Mouse (Mus musculus) embryonic facial prominence, embryonic 14.5 days (tissue): ENCODE results near the gene Elf4. TPM values are rescaled to one million over a fixed set of nuclear protein-coding genes. Genes with fewer than 3 reads are reported as not detected.
A peak's percentile ranks its signal among the peaks of the same experiment; 100 is the strongest.

Experiments
- ATAC-seq: fragments of 200-750 bp; cut with Nextera tagmentation; 2 replicates; pipeline ENCODE4 v1.8.0; 2017; ENCODE audit warnings: low read depth, moderate number of reproducible peaks, moderate TSS enrichment
- DNase-seq: peaks from one replicate; pipeline ENCODE4 v3.0.0-alpha.2; 2015; ENCODE audit warnings: low spot score
- H3K27ac ChIP-seq: fragments of 300-500 bp; sonication (generic); replicated peaks from 2 replicates; pipeline ENCODE4 v1.5.1; 2014; ENCODE audit warnings: low read depth, mild to moderate bottlenecking, low read length, moderate library complexity
- H3K27me3 ChIP-seq: fragments of 300-500 bp; sonication (generic); replicated peaks from 2 replicates; pipeline ENCODE4 v1.6.1; 2014; ENCODE audit warnings: low read length; ENCODE audit not compliant: control insufficient read depth, insufficient read depth
- H3K36me3 ChIP-seq: fragments of 300-500 bp; sonication (generic); 2 replicates; pipeline ENCODE4 v1.6.1; 2014; ENCODE audit warnings: low read length, mixed read lengths; ENCODE audit not compliant: control insufficient read depth, insufficient read depth
- H3K4me1 ChIP-seq: fragments of 300-500 bp; sonication (generic); 2 replicates; pipeline ENCODE4 v1.6.1; 2014; ENCODE audit warnings: antibody characterized with exemption, low read length; ENCODE audit not compliant: control insufficient read depth, insufficient read depth
- H3K4me2 ChIP-seq: fragments of 300-500 bp; sonication (generic); 2 replicates; pipeline ENCODE4 v1.6.1; 2014; ENCODE audit warnings: low read depth, mild to moderate bottlenecking, low read length, moderate library complexity, mixed read lengths
- H3K4me3 ChIP-seq: fragments of 300-500 bp; sonication (generic); 2 replicates; pipeline ENCODE4 v1.5.1; 2014; ENCODE audit warnings: low read depth, mild to moderate bottlenecking, low read length
- H3K9ac ChIP-seq: fragments of 300-500 bp; sonication (generic); 2 replicates; pipeline ENCODE4 v1.6.1; 2014; ENCODE audit warnings: low read depth, mild to moderate bottlenecking, low read length, moderate library complexity, mixed read lengths
- H3K9me3 ChIP-seq: fragments of 300-500 bp; sonication (generic); 2 replicates; pipeline ENCODE4 v1.6.1; 2016; ENCODE audit warnings: low read length; ENCODE audit not compliant: control insufficient read depth
- WGBS: fragments of 180-500 bp; shearing (Covaris S2); extraction: QIAGEN DNeasy Blood & Tissue Kit; methylation state at CpG from one replicate; pipeline ENCODE4 v1.1.7; 2014; 5-methylcytosine and 5-hydroxymethylcytosine counted together
- polyA plus RNA-seq: library from polyadenylated mRNA; unstranded; fragments of >200 nt; fragmentation: Nextera tagmentation; extraction: Ambion mirVana; gene quantifications from 2 replicates; pipeline ENCODE4 v1.2.1, GENCODE M21; 2014

The Elf4 gene
- polyA plus RNA-seq, 1 experiment from 2014 or later: 12.7 TPM

DNA sequence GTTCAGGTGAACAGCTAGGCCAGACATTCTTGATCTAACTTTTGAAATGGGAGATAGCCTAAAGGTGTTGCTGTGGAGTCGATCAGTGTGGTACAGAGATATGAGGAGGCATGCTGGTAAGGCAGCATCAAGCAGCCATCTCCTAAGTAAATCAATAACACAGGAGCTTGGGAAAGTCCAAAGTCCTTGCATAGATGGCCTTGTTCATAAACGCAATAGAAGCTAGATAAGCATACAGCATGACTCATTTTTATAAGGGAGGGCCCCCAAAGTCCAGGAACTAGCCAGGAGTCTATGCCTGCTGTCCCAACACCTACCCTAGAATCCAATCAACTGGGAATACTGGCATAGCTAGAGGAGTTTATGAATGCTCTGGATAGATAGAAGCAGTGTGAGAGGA is 44.5 kb downstream of the Elf4 start:
- Histone ChIP-seq H3K27me3 (no peaks in the 10 kb centered on the region), H3K4me3 (no peak overlapping the region), H3K9me3 (no peaks in the 10 kb centered on the region), H3K4me2 (no peak overlapping the region), H3K9ac (no peak overlapping the region), H3K36me3 (no peaks in the 10 kb centered on the region), H3K27ac (no peak overlapping the region), H3K4me1 (no peaks in the 10 kb centered on the region)
- no peak for DNase-seq
- no peak for ATAC-seq
- WGBS: 86% methylated on average over 2 of the region's 2 CpGs

- no peaks in the 10 kb centered on the region for H3K36me3 ChIP-seq
- no peak overlapping the region for H3K9ac ChIP-seq
- no peak overlapping the region for H3K27ac ChIP-seq
- WGBS: 83% methylated on average over 5 of the region's 5 CpGs
- H3K9me3 ChIP-seq: no peaks in the 10 kb centered on the region
- H3K4me2 ChIP-seq: no peak overlapping the region
- no peaks in the 10 kb centered on the region for H3K27me3 ChIP-seq
- no peaks in the 10 kb centered on the region for H3K4me1 ChIP-seq
- H3K4me3 ChIP-seq: no peak overlapping the region
- ATAC-seq (no peak), DNase-seq (no peak)
Measured at GRCm38 (mm10) chrX:48414291-48414690, 48.6 kb downstream of the Elf4 start.

DNA sequence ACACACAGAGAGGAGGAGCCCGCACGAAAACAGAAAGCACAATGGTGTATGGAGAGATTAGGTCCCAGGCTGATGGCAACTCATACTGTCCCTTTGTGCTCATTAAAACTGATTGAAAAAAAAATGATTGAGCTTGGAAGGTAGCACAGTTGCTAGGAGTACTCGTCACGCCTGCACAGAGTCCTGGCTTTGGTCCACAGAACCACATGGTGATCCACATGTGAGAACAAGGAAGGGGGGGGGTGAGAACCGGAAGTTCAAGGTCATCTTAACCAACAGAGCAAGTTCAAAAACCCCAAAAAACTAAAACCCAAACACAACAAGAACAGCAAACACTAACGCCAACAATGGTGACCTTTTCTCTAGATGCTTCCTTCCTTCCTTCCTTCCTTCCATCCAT is 50.3 kb downstream of the Elf4 start:
- no peak for ATAC-seq
- no peak for DNase-seq
- 79% methylated on average over 6 of the region's 6 CpGs for WGBS

DNA sequence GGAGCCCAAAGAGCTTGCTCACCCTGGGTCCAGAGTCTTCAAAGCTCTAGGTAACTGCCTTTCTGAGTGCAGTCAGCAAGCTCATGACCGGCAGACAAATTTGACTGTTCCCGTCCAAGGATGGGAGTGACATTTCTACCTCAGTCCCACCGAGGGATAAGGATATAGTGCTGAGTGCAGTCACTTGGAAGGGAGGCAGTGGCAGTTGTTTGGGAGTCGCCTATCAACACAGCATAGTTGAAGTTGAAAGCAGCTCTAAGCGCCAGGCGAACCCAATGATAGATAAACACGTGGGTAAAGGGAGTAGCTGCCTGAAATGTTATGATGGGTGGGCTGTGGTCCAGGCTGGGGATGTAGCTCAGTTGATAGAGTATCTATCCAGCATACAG is 52.5 kb downstream of the Elf4 start:
- Histone ChIP-seq H3K9me3 (no peaks in the 10 kb centered on the region), H3K27me3 (no peaks in the 10 kb centered on the region), H3K4me1 (no peaks in the 10 kb centered on the region), H3K27ac (no peak overlapping the region), H3K4me2 (0 out of 2 replicates have a peak overlapping the region, but pooled peaks have one; percentile 51), H3K9ac (no peak overlapping the region), H3K36me3 (no peaks in the 10 kb centered on the region), H3K4me3 (peak overlapping the region; percentile 46; the same call in 1 of the 2 replicates)
- no peak for DNase-seq
- ATAC-seq: peak; percentile 16; the same call in 1 of the 2 replicates
- 25% methylated on average over 7 of the region's 7 CpGs for WGBS

More for the DNA sequence above, 50.3 kb downstream of the Elf4 start:
- H3K9me3 ChIP-seq: no peaks in the 10 kb centered on the region
- no peaks in the 10 kb centered on the region for H3K36me3 ChIP-seq
- H3K27me3 ChIP-seq: no peaks in the 10 kb centered on the region
- H3K9ac ChIP-seq: no peak overlapping the region
- no peak overlapping the region for H3K27ac ChIP-seq
- no peak overlapping the region for H3K4me3 ChIP-seq
- no peaks in the 10 kb centered on the region for H3K4me1 ChIP-seq
- H3K4me2 ChIP-seq: no peak overlapping the region

DNA sequence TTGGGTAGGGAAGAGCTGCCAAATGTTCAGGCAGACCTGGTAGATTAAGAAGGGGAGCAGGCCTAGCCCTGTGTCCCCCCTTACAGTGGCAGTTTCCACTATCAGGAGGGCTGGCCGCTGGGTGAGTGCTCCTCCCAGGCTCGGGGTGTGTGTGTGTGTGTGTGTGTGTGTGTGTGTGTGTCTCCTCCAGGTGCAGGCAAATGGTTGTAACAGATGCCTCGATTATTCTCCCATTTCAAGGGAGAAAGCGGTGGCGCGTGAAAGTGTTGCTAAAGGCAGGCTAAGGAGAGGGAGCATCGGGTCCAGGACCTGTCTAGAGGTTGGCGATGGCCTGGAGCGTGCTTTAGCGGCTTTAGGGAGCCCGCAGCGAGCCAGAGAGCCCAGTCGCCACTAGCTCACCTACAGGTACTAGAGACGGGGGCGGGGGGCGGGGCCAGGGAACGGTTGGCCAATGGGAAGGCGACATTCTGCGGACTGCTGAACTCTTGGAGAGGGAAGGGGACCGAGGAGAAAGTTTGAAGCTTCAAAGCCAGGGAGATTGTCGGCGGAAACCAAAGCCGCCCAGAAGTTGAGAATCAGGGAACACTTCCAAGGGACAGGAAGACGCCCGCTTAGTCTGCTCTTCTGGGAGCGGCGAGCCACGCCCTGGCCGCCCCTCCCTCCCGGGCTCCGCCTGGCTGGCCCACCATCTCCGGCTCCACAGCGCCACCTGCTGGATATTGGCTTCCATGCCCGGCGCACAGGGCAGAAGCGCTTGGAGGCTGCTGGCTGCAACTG is 53.1 kb downstream of the Elf4 start:
- Histone ChIP-seq H3K36me3 (no peaks in the 10 kb centered on the region), H3K9ac (peak overlapping the region; percentile 26; the same call in 1 of the 2 replicates), H3K4me2 (peak overlapping the region; percentile 51), H3K9me3 (no peaks in the 10 kb centered on the region), H3K4me1 (no peaks in the 10 kb centered on the region), H3K27me3 (no peaks in the 10 kb centered on the region), H3K27ac (no peak overlapping the region), H3K4me3 (peak overlapping the region; percentile 46)
- WGBS: 12% methylated on average over 21 of the region's 36 CpGs
- DNase-seq (peak; percentile 72), ATAC-seq (peak; percentile 90)

DNA sequence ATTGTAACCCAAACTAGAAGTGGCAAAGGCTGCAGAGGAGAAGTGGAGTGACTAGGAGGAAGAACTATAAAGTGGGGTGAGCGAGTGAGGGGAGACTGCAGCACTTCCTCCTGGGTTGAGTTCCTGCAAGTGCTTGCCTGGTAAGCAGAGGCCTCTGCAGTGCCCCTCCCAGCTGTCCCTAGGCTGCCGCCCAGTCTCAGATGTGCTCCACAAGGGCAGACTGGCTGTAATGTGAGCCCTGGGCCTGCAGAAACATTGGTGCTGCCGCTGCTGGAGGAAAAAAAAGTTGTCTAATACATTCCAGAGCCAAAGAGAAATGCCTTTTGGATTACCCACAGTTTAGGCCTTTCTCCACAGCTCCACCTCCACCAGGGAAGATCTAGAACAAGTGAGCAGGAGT is 57.8 kb downstream of the Elf4 start:
- Histone ChIP-seq H3K4me1 (no peaks in the 10 kb centered on the region), H3K27me3 (no peaks in the 10 kb centered on the region), H3K36me3 (peaks cover 37% of the 10 kb centered on the region), H3K9me3 (no peaks in the 10 kb centered on the region), H3K4me2 (no peak overlapping the region), H3K27ac (0 out of 2 replicates have a peak overlapping the region, but pooled peaks have one; percentile 48), H3K9ac (no peak overlapping the region), H3K4me3 (no peak overlapping the region)
- 30% methylated on average over 3 of the region's 3 CpGs for WGBS
- DNase-seq (peak; percentile 67), ATAC-seq (peak; percentile 70)

- ATAC-seq (no peak), DNase-seq (no peak)
- H3K4me3 ChIP-seq: no peak overlapping the region
- no peaks in the 10 kb centered on the region for H3K27me3 ChIP-seq
- WGBS: 84% methylated on average over 4 of the region's 4 CpGs
- H3K4me2 ChIP-seq: no peak overlapping the region
- peaks cover 41% of the 10 kb centered on the region for H3K36me3 ChIP-seq
- no peak overlapping the region for H3K9ac ChIP-seq
- H3K9me3 ChIP-seq: no peaks in the 10 kb centered on the region
- H3K27ac ChIP-seq: no peak overlapping the region
- H3K4me1 ChIP-seq: no peaks in the 10 kb centered on the region
Measured at GRCm38 (mm10) chrX:48399994-48400393, 62.9 kb downstream of the Elf4 start.

DNA sequence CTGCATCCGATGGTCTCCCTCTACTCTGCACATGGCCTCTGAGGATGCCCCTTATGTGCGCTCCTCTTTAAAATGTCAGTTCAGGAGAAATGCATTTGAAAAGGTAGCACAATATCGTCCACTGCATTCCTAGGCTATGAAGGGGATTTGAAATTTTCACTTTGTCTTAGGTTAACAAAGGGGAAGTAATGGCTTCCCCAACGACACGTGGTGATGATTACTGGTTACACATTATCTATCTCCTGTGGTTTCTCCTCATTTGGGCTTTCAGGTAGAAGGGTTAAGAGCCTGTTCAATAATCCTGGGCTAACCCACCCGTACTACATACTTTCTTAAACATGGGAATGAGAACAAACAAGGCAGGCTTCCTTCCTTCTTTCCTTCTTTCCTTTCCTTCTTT is 73.6 kb downstream of the Elf4 start:
- no peak for ATAC-seq
- 87% methylated on average over 6 of the region's 6 CpGs for WGBS
- no peak overlapping the region for H3K4me2 ChIP-seq
- H3K27me3 ChIP-seq: no peaks in the 10 kb centered on the region
- H3K36me3 ChIP-seq: peaks cover 59% of the 10 kb centered on the region
- no peak overlapping the region for H3K4me3 ChIP-seq
- H3K9ac ChIP-seq: no peak overlapping the region
- DNase-seq: no peak
- H3K27ac ChIP-seq: no peak overlapping the region
- H3K4me1 ChIP-seq: no peaks in the 10 kb centered on the region
- no peaks in the 10 kb centered on the region for H3K9me3 ChIP-seq

DNA sequence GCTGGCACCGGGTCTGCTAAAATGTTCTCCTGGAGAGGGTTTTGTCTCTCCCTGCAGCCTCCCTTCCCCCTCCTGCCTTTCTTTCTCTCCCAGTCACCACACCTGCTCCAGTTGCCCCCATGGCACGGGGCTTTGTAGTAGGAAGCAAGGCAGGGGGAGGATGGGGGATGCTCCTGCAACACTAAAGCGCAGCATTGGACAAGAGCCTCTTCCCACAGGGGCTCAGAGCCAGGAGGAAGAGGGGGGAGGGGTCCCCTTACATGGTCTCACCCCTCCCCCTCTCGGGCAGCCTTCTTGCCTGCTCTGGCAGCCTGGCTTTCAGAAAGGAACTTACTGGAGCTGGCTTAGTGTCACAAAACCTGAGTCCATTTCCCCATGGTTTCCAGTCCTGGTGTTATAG is 77.0 kb downstream of the Elf4 start:
- ATAC-seq (no peak), DNase-seq (no peak)
- Histone ChIP-seq H3K4me1 (no peaks in the 10 kb centered on the region), H3K36me3 (peaks cover 40% of the 10 kb centered on the region), H3K9me3 (no peaks in the 10 kb centered on the region), H3K4me3 (no peak overlapping the region), H3K27me3 (no peaks in the 10 kb centered on the region), H3K4me2 (no peak overlapping the region), H3K9ac (no peak overlapping the region), H3K27ac (no peak overlapping the region)
- WGBS: 36% methylated on average over 3 of the region's 4 CpGs
